Mouse (Mus musculus): ENCODE data around the gene Hnrnpul1. TPM values are rescaled to one million over a fixed set of nuclear protein-coding genes. Genes with fewer than 3 reads are reported as not detected.

Hnrnpul1 gene
- total RNA-seq, 2 experiments from 2014 or later, result 122 to 129 TPM

DNA sequence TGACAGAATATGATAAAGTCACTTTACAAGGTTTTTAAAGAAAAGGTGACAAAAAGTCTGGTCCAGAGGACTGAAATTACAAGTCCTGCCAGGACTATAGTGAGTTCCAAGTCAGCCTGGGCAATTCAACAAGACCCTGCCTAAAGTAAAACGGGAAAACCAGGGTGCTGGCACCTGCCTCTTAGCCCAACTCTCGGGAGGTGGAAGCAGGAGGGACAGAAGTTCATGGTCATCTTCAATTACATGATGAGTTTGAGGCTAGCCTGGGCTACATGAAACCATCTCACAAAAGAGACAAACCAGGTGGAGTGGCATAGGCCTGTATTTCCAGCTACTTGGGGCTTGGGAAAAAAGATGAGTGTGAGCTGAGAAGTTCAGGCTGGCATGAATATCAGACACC lies 82.9 kb downstream of the Hnrnpul1 start:
- DNase-seq (ENCODE audit: low spot score in 2 of 2), result no peak

Other genes with a start within 250 kb of the Hnrnpul1 start
- under 1 TPM; 0.11 to 0.23 TPM for gene Ceacam2, start 214.9 kb downstream of the Hnrnpul1 start, total RNA-seq (2021)
- not detected for gene Erich4, start 138.9 kb downstream of the Hnrnpul1 start, total RNA-seq (2021)
- gene Dmac2, start 135.3 kb downstream of the Hnrnpul1 start, total RNA-seq (2021), result 10 to 100 TPM; 27.3 to 29.8 TPM
- gene B3gnt8, start 128.1 kb downstream of the Hnrnpul1 start, total RNA-seq (2021), result 1 to 10 TPM; 2.8 to 3.1 TPM
- 10 to 100 TPM; 33.2 to 36.1 TPM for gene Bckdha, start 95.8 kb downstream of the Hnrnpul1 start, total RNA-seq (2021)
- gene Exosc5, start 95.6 kb downstream of the Hnrnpul1 start, total RNA-seq (2021), result 10 to 100 TPM; 22.6 to 29.4 TPM
- 10 to 100 TPM; 37.2 to 46.4 TPM for gene Tmem91, start 79.6 kb downstream of the Hnrnpul1 start, total RNA-seq (2021)
- gene B9d2, start 74.0 kb downstream of the Hnrnpul1 start, total RNA-seq (2021), result 10 to 100 TPM; 26.6 to 29.8 TPM
- gene Tgfb1, start 67.8 kb downstream of the Hnrnpul1 start, total RNA-seq (2021), result 10 to 100 TPM; 11.0 to 12.9 TPM
- 10 to 100 TPM; 44.4 to 45.8 TPM for gene Ccdc97, start 35.7 kb downstream of the Hnrnpul1 start, total RNA-seq (2021)
- gene Axl, start 33.9 kb upstream of the Hnrnpul1 start, total RNA-seq (2021), result 10 to 100 TPM; 43.2 to 44.9 TPM
- gene Cyp2s1, start 62.2 kb upstream of the Hnrnpul1 start, total RNA-seq (2021), result 1 to 10 TPM; 2.6 to 4.0 TPM
- not detected for gene Cyp2b10, start 142.9 kb upstream of the Hnrnpul1 start, total RNA-seq (2021)